Mouse (Mus musculus) heart, postnatal 0 days (tissue): Measurements from ENCODE around the gene Rbfox3.

Experiments
- CTCF ChIP-seq: IDR thresholded peaks from 2 replicates; pipeline ENCODE4 v1.5.1; 2016; ENCODE audit warnings: antibody characterized with exemption, control low read depth, low read depth
- EP300 ChIP-seq: IDR thresholded peaks from 2 replicates; pipeline ENCODE4 v1.6.1; 2016; ENCODE audit warnings: antibody characterized with exemption, low read depth

DNA sequence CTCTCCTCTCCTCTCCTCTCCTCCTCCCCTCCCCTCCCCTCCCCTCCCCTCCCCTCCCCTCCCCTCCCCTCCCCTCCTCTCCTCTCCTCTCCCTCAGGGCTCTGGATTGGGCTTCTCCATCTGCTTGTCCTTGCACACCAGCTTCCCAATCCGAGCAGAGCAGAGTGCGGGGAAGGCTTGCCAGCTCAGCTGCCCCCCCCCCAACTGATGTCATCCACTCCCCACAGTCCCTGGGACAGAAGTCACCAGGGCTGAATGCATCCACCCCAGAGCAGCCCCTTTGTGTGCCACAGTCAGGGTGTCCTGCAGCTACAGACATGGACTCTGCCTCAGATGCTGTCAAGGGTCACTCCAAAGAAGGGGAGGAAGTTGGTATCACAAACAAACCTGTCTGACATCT is 4.5 kb upstream of the Rbfox3 start:
- no peak for TF ChIP-seq CTCF
- no peak for TF ChIP-seq EP300
